Mouse (Mus musculus) liver (tissue): ENCODE data around the gene Tstd2.

ENCODE experiments used
- DNase-seq: peaks from one replicate; pipeline ENCODE4 v3.0.0-alpha.2; 2020; ENCODE audit warnings: mixed read lengths

The Tstd2 gene

DNA sequence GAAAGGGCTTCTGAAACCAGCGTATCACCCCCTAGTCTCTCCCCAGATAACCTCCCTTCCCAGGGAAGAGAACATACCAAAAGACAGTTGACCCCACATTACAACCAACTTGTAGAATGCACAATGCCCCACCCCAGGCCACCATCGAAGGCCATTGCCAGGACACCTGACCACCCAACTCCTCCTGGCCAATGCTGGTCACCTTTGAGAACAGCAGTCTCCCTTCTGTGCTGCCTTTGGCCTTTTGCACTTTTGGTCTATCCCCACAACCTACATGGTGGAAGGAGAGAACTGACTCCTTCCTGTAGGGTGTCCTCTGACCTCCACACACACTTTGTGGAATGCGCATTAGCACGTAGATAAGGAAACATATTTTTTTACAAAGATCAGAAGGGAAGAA, 21.0 kb downstream of the Tstd2 start:
- no peak for DNase-seq

DNA sequence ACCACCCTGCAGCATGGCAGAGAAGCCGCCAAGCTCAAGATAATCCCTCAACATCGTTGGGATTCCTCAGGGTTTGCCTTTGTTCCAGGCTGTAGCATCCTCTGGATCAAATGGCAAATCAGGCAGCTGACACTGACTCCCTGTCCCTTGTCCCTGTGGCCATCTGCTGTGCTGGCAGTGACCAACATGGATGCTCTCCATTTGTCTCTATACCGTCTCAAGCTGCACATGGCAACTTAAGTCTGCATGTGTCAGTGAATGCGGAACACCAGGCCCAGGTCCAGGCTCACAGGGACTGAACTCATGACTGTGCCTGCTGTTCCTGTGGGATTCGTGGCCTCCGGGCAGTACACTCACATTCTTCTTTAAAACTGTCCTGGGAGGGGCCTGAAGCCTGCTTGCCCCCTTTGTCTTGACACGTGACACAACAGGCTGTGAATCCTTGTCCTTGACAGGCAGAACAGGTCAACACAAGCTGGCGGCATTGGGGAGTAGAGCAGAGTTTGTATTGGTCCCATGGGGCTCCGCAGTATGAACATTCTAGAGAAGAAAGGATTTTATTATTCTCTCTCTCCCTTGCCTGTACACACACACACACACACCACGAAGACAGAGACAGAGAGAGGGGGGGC, 21.8 kb downstream of the Tstd2 start:
- DNase-seq = no peak

- DNase-seq = no peak
These were observed 23.2 kb downstream of the Tstd2 start for GRCm38 (mm10) chr4:46115308-46115707.

DNA sequence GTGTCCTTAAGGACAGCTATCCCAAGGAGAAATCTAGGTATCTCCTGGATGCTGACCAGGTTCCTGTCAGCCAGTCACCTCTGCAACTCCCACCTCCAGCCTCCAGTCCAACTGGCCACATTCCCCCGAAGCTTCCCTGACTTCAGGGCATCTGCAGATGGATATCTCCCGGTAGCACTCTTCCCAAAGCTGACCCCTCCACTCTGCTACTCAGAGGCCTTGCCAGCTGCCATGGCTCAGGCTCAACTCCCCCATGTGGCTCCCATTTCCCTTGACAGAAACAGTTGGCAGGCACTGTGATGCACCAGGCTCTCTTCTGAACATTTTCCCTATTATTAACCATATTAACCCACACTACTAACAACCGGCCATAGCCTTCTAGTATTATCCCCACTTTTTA, 27.1 kb downstream of the Tstd2 start:
- DNase-seq = no peak

DNA sequence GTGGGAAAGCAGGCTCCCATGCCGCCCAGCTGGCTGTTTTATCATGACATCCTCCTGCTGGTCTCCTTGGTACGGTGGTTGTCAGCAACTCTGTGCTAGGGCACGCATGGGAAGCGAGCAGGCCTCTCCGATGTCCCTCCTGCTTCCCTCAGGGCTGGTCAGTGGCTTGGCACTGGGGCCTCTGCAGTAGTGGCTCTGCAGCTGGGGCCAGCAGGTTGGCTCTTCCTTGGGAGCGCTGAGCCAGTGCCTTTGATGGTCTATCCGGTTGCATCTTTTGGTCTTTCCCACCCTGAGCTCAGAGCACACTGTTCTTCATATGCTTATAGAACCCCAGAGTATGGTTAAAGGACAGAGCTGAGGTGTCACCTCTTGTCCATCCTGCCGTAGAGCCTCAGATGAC, 28.4 kb downstream of the Tstd2 start:
- DNase-seq = no peak

GRCm38 (mm10) chr4:46102078-46102769, 36.3 kb downstream of the Tstd2 start:
- DNase-seq = no peak

DNA sequence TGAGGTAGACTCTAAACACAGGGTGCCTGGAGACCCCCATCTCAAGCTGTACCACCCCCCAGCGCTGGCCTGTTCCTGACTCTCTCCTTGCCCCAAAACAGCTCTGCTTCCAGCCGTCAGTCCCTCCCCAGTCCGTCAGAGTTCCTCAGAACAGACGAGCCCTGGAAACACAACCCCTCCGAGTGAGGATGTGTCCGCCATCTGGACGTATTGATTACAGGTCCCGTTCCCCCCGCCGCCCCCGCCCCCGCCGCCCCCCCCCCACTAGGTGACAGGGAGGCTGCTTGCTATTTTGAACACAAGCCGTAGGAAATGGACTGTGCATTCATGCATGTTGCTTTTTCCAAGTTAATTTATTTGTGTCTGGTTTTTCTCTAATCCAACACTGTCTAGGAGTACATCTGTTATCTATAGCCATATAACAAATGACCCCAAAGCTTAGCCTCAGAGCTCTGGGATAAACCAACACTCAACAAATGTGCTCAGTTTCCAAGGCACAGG, 37.2 kb downstream of the Tstd2 start:
- DNase-seq = no peak

DNA sequence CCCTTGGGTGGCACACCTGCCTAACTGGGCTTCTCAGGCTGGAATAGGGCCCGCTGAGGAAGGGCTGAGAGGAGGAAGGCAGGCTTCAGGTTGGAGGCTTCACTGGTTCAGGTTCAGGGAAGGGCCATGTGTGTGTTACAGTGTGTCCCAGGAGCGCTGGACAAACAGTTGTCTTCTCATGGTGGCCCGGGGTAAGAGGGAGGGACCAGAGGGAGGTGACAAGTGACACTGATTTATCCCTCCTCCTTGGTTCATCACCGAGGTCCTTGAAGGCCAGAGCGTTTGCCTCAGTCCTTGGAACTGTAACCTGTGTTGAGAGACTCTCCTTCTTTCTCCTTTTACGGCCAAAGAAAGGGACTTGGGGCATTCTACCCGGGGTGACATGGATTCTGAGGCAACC, 38.0 kb downstream of the Tstd2 start:
- no peak for DNase-seq

DNA sequence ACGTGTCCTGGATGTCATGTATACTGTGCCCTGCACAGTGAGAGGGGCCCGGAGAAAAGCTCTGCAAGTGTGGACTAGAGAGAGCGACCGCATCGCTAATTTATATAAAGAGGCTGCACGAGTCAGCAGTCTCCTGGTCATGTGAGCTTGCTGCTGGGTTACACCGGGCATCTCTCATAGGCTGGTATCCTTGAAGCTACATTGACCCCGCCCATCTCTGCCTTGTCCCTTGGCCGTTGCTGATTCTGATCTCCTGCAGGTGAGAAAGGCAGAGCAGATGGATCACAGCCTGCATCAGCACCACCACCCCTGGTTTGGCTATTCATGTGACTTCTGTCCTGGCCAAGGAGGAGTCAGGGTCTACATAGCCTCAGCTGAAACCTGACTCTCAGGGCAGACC, 39.4 kb downstream of the Tstd2 start:
- no peak for DNase-seq

- no peak for DNase-seq
These were observed 40.9 kb downstream of the Tstd2 start for GRCm38 (mm10) chr4:46097591-46097990.

DNA sequence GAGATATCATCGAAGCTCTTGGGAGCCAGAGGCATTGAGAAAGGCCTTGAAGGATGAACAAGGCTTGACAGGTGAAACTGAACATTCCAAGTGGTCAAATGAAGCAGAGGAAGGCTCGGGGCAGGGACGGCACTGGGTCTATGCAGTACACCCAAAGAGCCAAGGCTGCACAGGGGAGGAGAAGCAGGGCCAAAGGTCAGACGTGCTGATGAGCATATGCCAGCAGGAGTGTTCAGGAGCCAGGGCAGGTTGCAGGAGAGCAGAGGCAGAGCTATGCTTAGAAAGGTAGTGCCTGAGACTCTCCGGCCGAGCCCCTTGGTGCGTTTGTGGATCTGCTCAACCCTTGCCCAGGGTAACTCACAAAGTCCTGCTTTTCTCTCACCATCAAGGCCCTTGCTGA, 41.9 kb downstream of the Tstd2 start:
- DNase-seq = no peak

DNA sequence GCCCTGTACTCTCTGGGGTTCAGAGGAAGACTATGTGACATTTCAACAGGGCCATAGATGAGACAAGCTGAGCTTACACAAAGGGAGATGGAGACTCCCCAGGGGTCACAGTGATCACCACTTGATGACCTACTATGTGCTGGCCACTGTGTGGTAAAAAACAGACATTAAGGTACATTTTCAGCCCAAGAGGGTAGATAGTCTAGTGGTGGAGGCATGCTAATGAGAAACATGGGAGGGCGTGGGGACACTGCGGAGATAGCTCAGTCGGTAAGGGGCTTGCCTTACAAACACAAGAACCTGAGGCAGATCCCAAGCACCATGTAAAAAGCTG, 42.7 kb downstream of the Tstd2 start:
- no peak for DNase-seq

GRCm38 (mm10) chr4:46094916-46095825, 43.3 kb downstream of the Tstd2 start:
- DNase-seq = no peak

DNA sequence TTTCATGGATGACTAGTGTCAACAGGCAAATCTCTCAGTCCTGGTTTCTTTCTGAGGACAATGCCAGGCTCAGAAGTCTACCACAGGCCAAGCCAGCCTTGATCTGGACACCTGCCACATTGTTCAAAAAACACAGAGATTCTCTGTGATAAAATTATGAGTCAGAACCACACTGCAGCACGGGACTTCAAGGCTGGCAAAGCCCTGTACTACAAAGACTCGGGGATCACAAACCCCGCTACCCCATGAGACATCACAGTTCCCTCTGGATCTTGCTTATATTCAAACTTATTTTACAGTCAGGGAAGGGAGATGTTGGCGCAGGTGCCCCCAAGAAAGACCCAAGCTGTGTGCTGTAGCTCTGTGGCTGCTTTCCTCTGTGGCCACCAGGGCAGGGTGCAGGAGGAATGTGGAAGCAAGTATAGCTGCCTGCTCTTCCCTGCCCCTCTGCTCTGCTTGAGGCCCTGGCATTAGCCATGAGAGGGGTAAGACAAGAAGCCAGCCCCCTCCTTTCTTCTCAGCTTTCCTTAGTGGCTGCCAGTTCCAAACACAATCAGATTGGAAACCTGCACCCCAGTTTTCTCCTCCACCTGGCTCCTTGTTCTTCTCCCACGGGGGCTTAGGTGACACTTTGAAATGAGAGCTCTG, 45.9 kb downstream of the Tstd2 start:
- DNase-seq = no peak

DNA sequence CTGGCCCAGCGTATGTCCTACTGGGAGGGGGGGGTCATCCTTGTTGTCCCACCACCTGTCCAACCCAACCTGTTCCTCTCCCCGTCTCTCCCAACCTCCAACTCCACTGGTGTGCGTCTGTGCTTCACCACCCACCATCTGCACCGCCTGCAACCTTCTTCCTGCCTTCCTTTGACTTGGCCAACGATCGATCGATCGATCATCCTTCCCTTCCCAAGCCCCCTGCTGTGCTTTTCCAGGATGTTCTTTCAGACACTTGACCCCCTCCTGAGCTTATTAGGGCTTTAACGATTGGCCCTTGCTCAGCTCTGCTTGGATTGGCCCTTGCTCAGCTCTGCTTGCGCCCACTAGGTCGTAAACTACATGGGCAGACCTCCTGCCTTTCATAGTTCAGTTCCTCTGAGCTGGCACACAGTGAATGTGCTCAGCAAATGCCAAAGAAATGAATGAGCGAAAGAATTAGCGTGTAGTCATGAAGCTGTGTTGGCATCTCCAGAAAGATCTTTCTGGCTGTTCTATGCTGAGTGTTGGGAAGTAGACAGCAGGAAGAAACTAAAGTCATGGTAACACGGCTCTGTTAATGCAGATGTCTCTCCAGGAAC, 48.9 kb downstream of the Tstd2 start:
- no peak for DNase-seq

DNA sequence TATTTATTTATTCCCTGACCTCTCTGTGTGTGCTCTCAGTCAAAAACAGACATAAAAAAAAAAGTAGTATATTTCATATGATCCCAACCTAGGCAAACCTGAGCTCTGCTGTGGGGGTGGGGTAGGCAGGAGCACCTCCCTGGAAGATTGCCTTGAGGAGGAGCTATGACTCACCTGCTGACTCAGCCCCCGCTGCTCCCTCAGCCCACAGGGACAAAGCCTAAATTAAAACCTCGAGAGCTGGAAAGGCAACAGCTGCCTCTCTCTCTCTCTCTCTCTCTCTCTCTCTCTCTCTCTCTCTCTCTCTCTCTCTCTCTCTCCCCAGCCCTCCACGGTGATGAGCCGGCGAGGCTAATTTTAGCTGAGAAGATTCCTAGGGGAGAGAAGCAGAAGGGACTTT, 50.6 kb downstream of the Tstd2 start:
- DNase-seq = no peak

GRCm38 (mm10) chr4:46087427-46087771, 51.1 kb downstream of the Tstd2 start:
- no peak for DNase-seq

DNA sequence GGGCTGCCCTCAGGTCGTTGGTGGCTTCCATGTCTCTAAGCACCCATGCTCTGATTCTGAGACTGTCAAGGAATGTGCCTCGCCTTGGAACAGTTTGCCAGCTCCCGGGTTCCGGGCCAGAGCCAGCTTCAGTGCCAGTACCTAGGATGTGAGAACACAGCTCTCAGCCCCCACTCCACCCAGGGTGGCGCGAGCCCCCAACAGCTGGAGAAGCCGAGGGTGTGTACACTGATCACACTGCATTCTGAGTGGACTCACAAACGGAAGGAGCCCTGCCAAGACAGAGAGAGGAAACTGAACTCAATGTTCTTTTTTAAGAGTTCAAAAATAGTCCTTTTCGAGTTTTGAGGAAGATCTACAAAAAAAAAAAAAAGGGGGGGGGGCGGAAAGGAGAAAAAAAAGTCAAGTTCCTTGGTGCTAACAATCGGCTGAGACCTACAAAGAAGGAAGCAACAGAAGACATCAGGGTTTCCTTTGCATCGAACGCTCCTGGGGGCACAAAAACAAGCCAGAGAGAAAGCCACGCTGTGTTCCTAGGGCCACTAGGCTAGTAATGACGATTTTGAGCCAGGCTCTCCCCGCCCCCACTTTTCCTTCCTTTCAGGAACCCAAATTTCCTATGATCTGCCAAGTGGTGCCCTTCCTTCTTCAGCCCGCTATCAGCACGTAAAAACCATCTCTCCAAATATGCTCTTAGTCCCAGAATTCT, 51.6 kb downstream of the Tstd2 start:
- no peak for DNase-seq

GRCm38 (mm10) chr4:46085223-46085811, 53.2 kb downstream of the Tstd2 start:
- DNase-seq = no peak

DNA sequence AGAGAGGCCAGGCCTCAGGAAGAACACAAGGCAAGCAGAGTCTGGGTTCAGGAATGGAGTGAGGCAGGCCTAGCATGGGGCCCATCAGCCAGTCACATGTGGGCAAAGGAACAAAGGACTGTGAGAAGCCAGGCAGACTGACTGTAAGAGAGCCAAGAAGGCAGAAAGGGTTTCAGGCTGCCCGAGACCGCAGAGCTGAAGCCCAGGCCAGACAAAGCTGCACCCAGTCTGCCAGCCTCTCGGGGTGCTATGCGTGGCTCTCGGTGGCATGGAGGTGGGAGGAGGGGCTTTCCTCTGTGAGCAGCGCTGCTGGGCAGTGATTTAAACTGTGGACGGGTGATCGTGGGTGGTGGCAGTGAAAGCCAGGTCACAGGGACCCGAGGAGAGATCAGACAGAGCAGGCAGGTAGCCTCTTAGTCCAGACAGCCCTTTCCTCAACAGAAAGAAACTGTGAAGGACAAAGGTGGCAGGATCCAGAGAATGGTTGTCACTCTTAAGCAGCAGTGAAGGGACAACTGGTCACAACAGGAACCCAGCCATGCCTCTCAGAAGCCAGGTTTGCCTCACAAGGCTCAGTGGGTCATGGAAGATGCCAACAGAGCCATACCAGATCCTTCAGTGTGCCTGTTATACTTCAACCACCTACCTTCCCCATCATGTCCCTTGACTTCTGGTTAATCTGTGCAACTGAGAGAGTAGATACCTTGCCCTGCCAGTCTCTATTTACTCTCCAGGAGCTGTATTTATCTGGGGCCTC, 53.9 kb downstream of the Tstd2 start:
- DNase-seq = no peak

- DNase-seq = no peak
These were observed 55.9 kb downstream of the Tstd2 start for GRCm38 (mm10) chr4:46082555-46082954.
